In genomic region chr15:78531451-78531720, GRCm38 (mm10) we compare ENCODE assay signal across 9 mouse cellular contexts. TPM values are rescaled to one million over a fixed set of nuclear protein-coding genes. Genes with fewer than 3 reads are reported as not detected.
DNase-seq lines count a peak whose midpoint lies in the region; ATAC-seq and TF ChIP-seq lines count a peak whose summit lies in the region.
"Had no signal": no experiment of that assay in that cellular context is flagged by ENCODE, and none has a peak within 500 bp of the region (broad histone marks: within the 10 kb centered on the region; RNA-seq: fewer than 3 reads in every experiment).

No protein-coding gene starts in this region.

- DNase-seq in kidney, postnatal 14 days: no peak
- no peak for DNase-seq in embryonic facial prominence, embryonic 14.5 days (ENCODE audit: low spot score)
- DNase-seq in intestine, embryonic 14.5 days (ENCODE audit: low spot score): no peak
- DNase-seq in midbrain, postnatal 0 days (ENCODE audit: low spot score): no peak
- no peak for DNase-seq in left cerebral cortex, postnatal 4 days
- DNase-seq in retina, postnatal 1 day: no peak
- DNase-seq in left cerebral cortex, adult 9 months (ENCODE audit: low spot score in 2 of 2): no peak

- H3K4me2 ChIP-seq in kidney, embryonic 15.5 days: peak overlapping the region; percentile 59
- peak overlapping the region; percentile 47 for H3K4me2 ChIP-seq in embryonic facial prominence, embryonic 14.5 days (ENCODE audit: low read depth, low read length)
- H3K4me2 ChIP-seq in intestine, embryonic 14.5 days (ENCODE audit: low read length): peak overlapping the region; percentile 47
- peak overlapping the region; percentile 52; the same call in 1 of the 2 replicates for H3K4me2 ChIP-seq in midbrain, postnatal 0 days (ENCODE audit: low read depth, low read length, poor library complexity, severe bottlenecking)

- TF ChIP-seq CTCF in midbrain, postnatal 0 days (IDR thresholded peaks at IDR 0.05): no peak

- H3K4me3 ChIP-seq in kidney, embryonic 15.5 days (replicated peaks): peak overlapping the region; percentile 37; the same call in 1 of the 2 replicates
- no peak overlapping the region for H3K4me3 ChIP-seq in embryonic facial prominence, embryonic 14.5 days (ENCODE audit: low read depth, low read length)
- H3K4me3 ChIP-seq in intestine, embryonic 14.5 days (ENCODE audit: low read depth, low read length): no peak overlapping the region
- H3K4me3 ChIP-seq in midbrain, postnatal 0 days (ENCODE audit: low read depth, low read length): no peak overlapping the region

- H3K36me3 ChIP-seq in kidney, embryonic 15.5 days: no peaks in the 10 kb centered on the region
- 0 out of 2 replicates have a peak, but pooled peaks cover 3% of the 10 kb centered on the region for H3K36me3 ChIP-seq in embryonic facial prominence, embryonic 14.5 days (ENCODE audit: control insufficient read depth, insufficient read depth, low read length)
- no peaks in the 10 kb centered on the region for H3K36me3 ChIP-seq in intestine, embryonic 14.5 days (ENCODE audit: control insufficient read depth, insufficient read depth, low read length)
- H3K36me3 ChIP-seq in midbrain, postnatal 0 days (ENCODE audit: insufficient read depth, low read length): no peaks in the 10 kb centered on the region

- H3K4me1 ChIP-seq in kidney, embryonic 15.5 days: peaks cover 46% of the 10 kb centered on the region
- H3K4me1 ChIP-seq in embryonic facial prominence, embryonic 14.5 days (ENCODE audit: control insufficient read depth, insufficient read depth, low read length): peaks cover 20% of the 10 kb centered on the region
- peaks cover 26% of the 10 kb centered on the region for H3K4me1 ChIP-seq in intestine, embryonic 14.5 days (replicated peaks; ENCODE audit: control insufficient read depth, insufficient read depth, low read length)
- H3K4me1 ChIP-seq in midbrain, postnatal 0 days (ENCODE audit: insufficient read depth, low read length): peaks cover 15% of the 10 kb centered on the region; the same call in 1 of the 2 replicates

- WGBS in kidney, embryonic 15.5 days: 66% methylated on average over 4 of the region's 4 CpGs
- 64% methylated on average over 4 of the region's 4 CpGs for WGBS in embryonic facial prominence, embryonic 14.5 days
- 62% methylated on average over 4 of the region's 4 CpGs for WGBS in intestine, embryonic 14.5 days
- WGBS in midbrain, postnatal 0 days: 73% methylated on average over 4 of the region's 4 CpGs

- no peaks in the 10 kb centered on the region for H3K27me3 ChIP-seq in kidney, embryonic 15.5 days
- H3K27me3 ChIP-seq in embryonic facial prominence, embryonic 14.5 days (replicated peaks; ENCODE audit: control insufficient read depth, insufficient read depth, low read length): no peaks in the 10 kb centered on the region
- no peaks in the 10 kb centered on the region for H3K27me3 ChIP-seq in intestine, embryonic 14.5 days (replicated peaks; ENCODE audit: control insufficient read depth, insufficient read depth, low read length)
- H3K27me3 ChIP-seq in midbrain, postnatal 0 days (ENCODE audit: insufficient read depth, low read length): no peaks in the 10 kb centered on the region

- intact Hi-C loops in left cerebral cortex, postnatal 4 days (cut with DNase I): no loop called here

- no peak for ATAC-seq in kidney, embryonic 15.5 days (replicated peaks; ENCODE audit: low FRiP score)
- no peak for ATAC-seq in embryonic facial prominence, embryonic 14.5 days (ENCODE audit: low read depth)
- no peak for ATAC-seq in intestine, embryonic 14.5 days (replicated peaks; ENCODE audit: low FRiP score, low TSS enrichment, low read depth)
- ATAC-seq in midbrain, postnatal 0 days (ENCODE audit: low FRiP score): no peak

- peak overlapping the region; percentile 47 for H3K9ac ChIP-seq in kidney, embryonic 15.5 days
- H3K9ac ChIP-seq in embryonic facial prominence, embryonic 14.5 days (ENCODE audit: low read depth, low read length): peak overlapping the region; percentile 53
- peak overlapping the region; percentile 45 for H3K9ac ChIP-seq in intestine, embryonic 14.5 days (ENCODE audit: low read length)
- H3K9ac ChIP-seq in midbrain, postnatal 0 days (replicated peaks; ENCODE audit: low read length, poor library complexity, severe bottlenecking): peak overlapping the region; percentile 48; the same call in 1 of the 2 replicates

- H3K9me3 ChIP-seq in kidney, embryonic 15.5 days (replicated peaks): no peaks in the 10 kb centered on the region
- H3K9me3 ChIP-seq in embryonic facial prominence, embryonic 14.5 days (ENCODE audit: control insufficient read depth, low read length): no peaks in the 10 kb centered on the region
- no peaks in the 10 kb centered on the region for H3K9me3 ChIP-seq in intestine, embryonic 14.5 days (ENCODE audit: control insufficient read depth, low read length)
- H3K9me3 ChIP-seq in midbrain, postnatal 0 days (ENCODE audit: low read length): no peaks in the 10 kb centered on the region

- H3K27ac ChIP-seq in kidney, embryonic 15.5 days: peak overlapping the region; percentile 91
- H3K27ac ChIP-seq in embryonic facial prominence, embryonic 14.5 days (replicated peaks; ENCODE audit: low read depth, low read length): peak overlapping the region; percentile 76
- peak overlapping the region; percentile 69 for H3K27ac ChIP-seq in intestine, embryonic 14.5 days (ENCODE audit: low read depth)
- peak overlapping the region; percentile 70 for H3K27ac ChIP-seq in midbrain, postnatal 0 days (ENCODE audit: low read depth, low read length)

RNA-seq across cellular contexts. Expression of gene C1qtnf6, which starts 0.2 kb away (rescaled TPM):
- polyA plus RNA-seq in kidney, embryonic 15.5 days (2015; fragmentation: Nextera tagmentation; extraction: Ambion mirVana): 27.7 and 30.4 TPM in 2 replicates
- 64.1 and 67.5 TPM in 2 replicates for polyA plus RNA-seq in embryonic facial prominence, embryonic 14.5 days (2014; fragmentation: Nextera tagmentation; extraction: Ambion mirVana)
- polyA plus RNA-seq in intestine, embryonic 14.5 days (2014; fragmentation: Nextera tagmentation; extraction: Ambion mirVana): 30.1 and 34.9 TPM in 2 replicates
- 2.4 and 2.7 TPM in 2 replicates for total RNA-seq in midbrain, postnatal 0 days (2014; rRNA removed)
- polyA plus RNA-seq in midbrain, postnatal 0 days (2015; fragmentation: Nextera tagmentation; extraction: Ambion mirVana): 8.6 and 10.4 TPM in 2 replicates
- 10 to 100 TPM; 12.2 to 13.4 TPM for total RNA-seq in left cerebral cortex, postnatal 4 days (2021)

RNA-seq across cellular contexts. Expression of gene Sstr3, which starts 13.1 kb away (rescaled TPM):
- polyA plus RNA-seq in kidney, embryonic 15.5 days (2015; fragmentation: Nextera tagmentation; extraction: Ambion mirVana): 0.30 and 0.58 TPM in 2 replicates
- polyA plus RNA-seq in embryonic facial prominence, embryonic 14.5 days (2014; fragmentation: Nextera tagmentation; extraction: Ambion mirVana): 0.14 TPM in 1 of 2 replicates, not detected in the other
- polyA plus RNA-seq in intestine, embryonic 14.5 days (2014; fragmentation: Nextera tagmentation; extraction: Ambion mirVana): 0.22 TPM in 1 of 2 replicates, not detected in the other
- total RNA-seq in midbrain, postnatal 0 days (2014; rRNA removed): 1.1 and 2.4 TPM in 2 replicates
- polyA plus RNA-seq in midbrain, postnatal 0 days (2015; fragmentation: Nextera tagmentation; extraction: Ambion mirVana): 0.49 and 0.65 TPM in 2 replicates
- total RNA-seq in left cerebral cortex, postnatal 4 days (2021): 1 to 10 TPM; 5.5 to 6.5 TPM
- total RNA-seq: common myeloid progenitor, adult 5-6 weeks had no signal

RNA-seq across cellular contexts. Expression of gene Il2rb, which starts 36.3 kb away (rescaled TPM):
- 0.44 and 0.60 TPM in 2 replicates for polyA plus RNA-seq in kidney, embryonic 15.5 days (2015; fragmentation: Nextera tagmentation; extraction: Ambion mirVana)
- 0.42 and 0.55 TPM in 2 replicates for polyA plus RNA-seq in embryonic facial prominence, embryonic 14.5 days (2014; fragmentation: Nextera tagmentation; extraction: Ambion mirVana)
- polyA plus RNA-seq in intestine, embryonic 14.5 days (2014; fragmentation: Nextera tagmentation; extraction: Ambion mirVana): 0.66 and 1.1 TPM in 2 replicates
- total RNA-seq in midbrain, postnatal 0 days (2014; rRNA removed): 0.33 and 0.38 TPM in 2 replicates
- 0.19 and 0.22 TPM in 2 replicates for polyA plus RNA-seq in midbrain, postnatal 0 days (2015; fragmentation: Nextera tagmentation; extraction: Ambion mirVana)
- total RNA-seq in left cerebral cortex, postnatal 4 days (2021): under 1 TPM in 1 of 2 experiments, not detected in 1; 0.08 TPM

RNA-seq across cellular contexts. Expression of gene Rac2, which starts 41.2 kb away (rescaled TPM):
- polyA plus RNA-seq in kidney, embryonic 15.5 days (2015; fragmentation: Nextera tagmentation; extraction: Ambion mirVana): 8.1 and 11.1 TPM in 2 replicates
- 27.9 and 29.2 TPM in 2 replicates for polyA plus RNA-seq in embryonic facial prominence, embryonic 14.5 days (2014; fragmentation: Nextera tagmentation; extraction: Ambion mirVana)
- 16.7 and 17.5 TPM in 2 replicates for polyA plus RNA-seq in intestine, embryonic 14.5 days (2014; fragmentation: Nextera tagmentation; extraction: Ambion mirVana)
- total RNA-seq in midbrain, postnatal 0 days (2014; rRNA removed): 1.7 and 2.6 TPM in 2 replicates
- polyA plus RNA-seq in midbrain, postnatal 0 days (2015; fragmentation: Nextera tagmentation; extraction: Ambion mirVana): 4.3 and 4.9 TPM in 2 replicates
- total RNA-seq in left cerebral cortex, postnatal 4 days (2021): 1 to 10 TPM; 1.4 to 4.2 TPM
